Mouse (Mus musculus) liver, embryonic 12.5 days (tissue): Measurements from ENCODE around the gene Enho. TPM values are rescaled to one million over a fixed set of nuclear protein-coding genes. Genes with fewer than 3 reads are reported as not detected.

ENCODE experiments used
- ATAC-seq: fragments of 200-750 bp; cut with Nextera tagmentation; 2 replicates; pipeline ENCODE4 v1.8.0; 2017; ENCODE audit warnings: moderate number of reproducible peaks, mild to moderate bottlenecking, moderate library complexity
- H3K27ac ChIP-seq: fragments of 300-500 bp; sonication (generic); 2 replicates; pipeline ENCODE4 v1.5.1; 2016; ENCODE audit warnings: mild to moderate bottlenecking
- H3K27me3 ChIP-seq: fragments of 300-500 bp; sonication (generic); replicated peaks from 2 replicates; pipeline ENCODE4 v1.6.1; 2016; ENCODE audit warnings: mild to moderate bottlenecking, moderate library complexity
- H3K36me3 ChIP-seq: fragments of 300-500 bp; sonication (generic); 2 replicates; pipeline ENCODE4 v1.6.1; 2016; ENCODE audit warnings: mild to moderate bottlenecking, moderate library complexity
- H3K4me1 ChIP-seq: fragments of 300-500 bp; sonication (generic); 2 replicates; pipeline ENCODE4 v1.6.1; 2016
- H3K4me2 ChIP-seq: fragments of 300-500 bp; sonication (generic); 2 replicates; pipeline ENCODE4 v1.6.1; 2016; ENCODE audit warnings: mild to moderate bottlenecking, moderate library complexity
- H3K4me3 ChIP-seq: fragments of 300-500 bp; sonication (generic); 2 replicates; pipeline ENCODE4 v1.5.1; 2016; ENCODE audit warnings: mild to moderate bottlenecking, moderate library complexity
- H3K9ac ChIP-seq: fragments of 300-500 bp; sonication (generic); 2 replicates; pipeline ENCODE4 v1.6.1; 2016; ENCODE audit warnings: mild to moderate bottlenecking, moderate library complexity
- H3K9me3 ChIP-seq: fragments of 300-500 bp; sonication (generic); replicated peaks from 2 replicates; pipeline ENCODE4 v1.6.1; 2016; ENCODE audit warnings: mild to moderate bottlenecking, moderate library complexity
- WGBS: fragments of 180-500 bp; shearing (Covaris S2); methylation state at CpG from one replicate; pipeline ENCODE4 v1.1.7; 2016; ENCODE audit not compliant: insufficient replicate concordance; 5-methylcytosine and 5-hydroxymethylcytosine counted together
- polyA plus RNA-seq: library from polyadenylated mRNA; unstranded; fragments of >200 nt; fragmentation: Nextera tagmentation; extraction: Ambion mirVana; gene quantifications from 2 replicates; pipeline ENCODE4 v1.2.1, GENCODE M21; 2016

Gene Enho
- polyA plus RNA-seq, 1 experiment from 2014 or later: 1.5 TPM

- no peak overlapping the region for H3K4me2 ChIP-seq
These were observed 37.0 kb upstream of the Enho start for GRCm38 (mm10) chr4:41677006-41677629.

DNA sequence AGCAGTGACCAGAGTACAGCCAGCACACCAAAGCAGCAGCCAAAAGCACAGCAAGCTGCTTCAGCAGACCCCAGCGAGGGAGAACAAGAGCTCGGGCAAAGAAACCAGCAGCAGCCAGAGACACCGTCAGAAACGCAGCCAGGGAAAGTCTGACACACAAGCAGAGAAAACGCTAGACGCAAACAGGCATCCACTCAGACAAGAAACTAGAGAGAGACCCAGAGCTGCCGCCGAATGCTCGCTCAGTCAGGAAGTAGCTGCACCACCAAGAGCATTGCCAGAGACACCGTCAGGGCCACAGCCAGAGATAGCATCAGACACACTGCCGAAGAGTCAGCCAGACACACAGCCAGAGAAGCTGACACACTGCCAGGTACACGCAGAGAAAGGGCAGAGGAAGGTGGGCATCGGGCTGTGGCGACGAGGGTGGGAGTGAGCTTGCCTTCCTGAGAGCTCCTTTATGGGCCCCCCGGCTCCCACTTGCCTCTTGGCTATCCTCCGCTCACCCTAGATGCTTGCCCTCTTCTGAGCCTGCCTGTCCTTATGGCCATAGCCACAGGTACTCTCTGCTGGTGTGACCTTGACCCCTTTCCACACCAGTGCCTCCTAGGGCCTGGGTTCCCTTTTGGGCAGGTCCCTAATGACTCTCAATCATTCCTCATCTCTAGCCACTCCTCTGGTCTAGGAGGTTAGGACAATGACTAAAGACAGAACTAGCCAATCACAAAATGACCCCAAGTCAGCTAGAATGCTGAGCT, 36.3 kb upstream of the Enho start:
- H3K4me2 ChIP-seq: no peak overlapping the region
- H3K27ac ChIP-seq: no peak overlapping the region
- no peaks in the 10 kb centered on the region for H3K36me3 ChIP-seq
- H3K9me3 ChIP-seq: no peaks in the 10 kb centered on the region
- peaks cover 94% of the 10 kb centered on the region for H3K27me3 ChIP-seq
- no peak overlapping the region for H3K4me3 ChIP-seq
- peaks cover 14% of the 10 kb centered on the region; the same call in 1 of the 2 replicates for H3K4me1 ChIP-seq
- no peak for ATAC-seq
- 36% methylated on average over 17 of the region's 17 CpGs for WGBS
- H3K9ac ChIP-seq: no peak overlapping the region

More at GRCm38 (mm10) chr4:41677006-41677629, 37.0 kb upstream of the Enho start:
- H3K27me3 ChIP-seq: peaks cover 92% of the 10 kb centered on the region
- no peaks in the 10 kb centered on the region for H3K36me3 ChIP-seq
- no peak for ATAC-seq
- no peak overlapping the region for H3K9ac ChIP-seq
- H3K4me1 ChIP-seq: peaks cover 8% of the 10 kb centered on the region; the same call in 1 of the 2 replicates
- 43% methylated on average over 13 of the region's 13 CpGs for WGBS
- no peak overlapping the region for H3K4me3 ChIP-seq
- H3K27ac ChIP-seq: no peak overlapping the region
- no peaks in the 10 kb centered on the region for H3K9me3 ChIP-seq

DNA sequence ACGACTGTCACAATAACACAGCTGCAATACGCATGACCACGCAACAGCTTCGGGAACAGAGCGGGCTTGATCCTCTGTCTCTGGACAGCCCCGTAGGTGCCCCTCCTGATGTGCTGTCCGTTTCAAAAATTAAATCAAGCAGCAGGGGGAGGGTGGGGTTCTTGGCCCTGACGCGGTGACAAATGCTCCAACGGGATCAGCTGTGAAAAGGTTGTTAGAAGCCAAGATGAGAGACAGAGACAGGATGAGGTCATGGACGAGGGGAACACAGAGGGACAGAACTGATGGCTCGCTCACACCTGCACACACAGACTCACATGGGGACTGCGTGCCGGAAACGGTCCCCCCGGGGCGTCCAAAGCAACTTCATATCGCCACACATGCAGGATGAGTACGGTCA, 33.1 kb upstream of the Enho start:
- peaks cover 76% of the 10 kb centered on the region for H3K27me3 ChIP-seq
- ATAC-seq: no peak

DNA sequence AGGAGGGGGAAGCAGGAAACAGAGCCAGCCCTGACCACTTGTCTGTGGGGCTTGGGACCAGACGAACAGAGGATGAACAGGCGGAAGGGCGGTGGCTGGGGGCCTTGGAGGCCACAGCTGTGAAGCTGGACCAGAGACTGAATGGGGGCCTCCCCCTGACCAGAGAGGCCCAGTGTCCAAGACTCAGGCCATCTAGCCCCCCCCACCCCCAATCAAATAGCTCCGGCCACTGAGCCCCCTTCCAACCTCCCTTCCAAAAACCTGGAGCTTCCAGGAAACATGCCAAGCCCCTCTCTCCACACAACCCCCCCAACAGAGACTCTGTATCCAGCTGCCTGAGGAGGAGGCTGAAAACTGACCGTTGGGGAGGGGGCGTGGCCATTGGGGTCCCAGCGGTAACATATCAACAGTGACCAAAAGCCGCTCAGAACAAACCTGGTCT, 32.4 kb upstream of the Enho start:
- ATAC-seq: no peak
- Histone ChIP-seq H3K27ac (no peak overlapping the region), H3K9ac (no peak overlapping the region), H3K4me3 (no peak overlapping the region), H3K27me3 (peaks cover 71% of the 10 kb centered on the region), H3K4me1 (0 out of 2 replicates have a peak, but pooled peaks cover 12% of the 10 kb centered on the region), H3K36me3 (no peaks in the 10 kb centered on the region), H3K9me3 (no peaks in the 10 kb centered on the region), H3K4me2 (no peak overlapping the region)
- 29% methylated on average over 8 of the region's 8 CpGs for WGBS

More for the DNA sequence above, 33.1 kb upstream of the Enho start:
- H3K9me3 ChIP-seq: no peaks in the 10 kb centered on the region
- H3K4me3 ChIP-seq: no peak overlapping the region
- no peaks in the 10 kb centered on the region for H3K36me3 ChIP-seq
- H3K9ac ChIP-seq: no peak overlapping the region
- no peak overlapping the region for H3K4me2 ChIP-seq
- no peak overlapping the region for H3K27ac ChIP-seq
- H3K4me1 ChIP-seq: 0 out of 2 replicates have a peak, but pooled peaks cover 12% of the 10 kb centered on the region
- WGBS: 59% methylated on average over 19 of the region's 19 CpGs

DNA sequence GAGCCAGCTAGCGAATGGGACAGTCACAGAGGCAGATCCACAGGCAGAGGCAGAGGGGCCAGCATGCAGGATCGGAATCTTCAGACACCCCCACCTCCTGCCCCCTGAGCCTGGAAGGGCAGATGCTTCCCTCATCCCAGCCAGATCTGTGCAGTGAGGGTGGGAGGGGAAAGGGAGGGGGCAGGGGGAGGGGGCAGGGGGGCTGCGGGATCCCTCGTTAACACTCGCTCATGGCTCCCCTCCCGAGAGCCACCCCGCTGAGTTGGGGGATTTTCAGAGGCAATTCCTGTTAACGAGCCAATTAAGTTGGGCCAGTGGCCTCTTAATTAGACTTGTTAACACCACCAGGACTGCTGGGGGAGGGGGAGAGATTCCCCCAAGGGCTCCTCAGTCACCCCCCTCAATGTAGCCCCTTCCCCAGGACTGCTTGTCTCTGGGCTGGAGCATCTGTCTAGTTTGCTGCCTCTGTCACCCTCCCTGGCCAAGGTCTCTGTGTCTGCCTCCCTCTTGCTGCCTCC, 31.9 kb upstream of the Enho start:
- 19% methylated on average over 8 of the region's 8 CpGs for WGBS
- Histone ChIP-seq H3K36me3 (no peaks in the 10 kb centered on the region), H3K4me1 (0 out of 2 replicates have a peak, but pooled peaks cover 12% of the 10 kb centered on the region), H3K9ac (no peak overlapping the region), H3K9me3 (no peaks in the 10 kb centered on the region), H3K4me3 (no peak overlapping the region), H3K4me2 (no peak overlapping the region), H3K27me3 (peaks cover 66% of the 10 kb centered on the region), H3K27ac (no peak overlapping the region)
- no peak for ATAC-seq

- H3K9ac ChIP-seq: no peak overlapping the region
- peaks cover 66% of the 10 kb centered on the region for H3K27me3 ChIP-seq
- H3K27ac ChIP-seq: no peak overlapping the region
- no peaks in the 10 kb centered on the region for H3K9me3 ChIP-seq
- no peak overlapping the region for H3K4me2 ChIP-seq
- no peak overlapping the region for H3K4me3 ChIP-seq
- ATAC-seq: no peak
- H3K36me3 ChIP-seq: no peaks in the 10 kb centered on the region
- 0 out of 2 replicates have a peak, but pooled peaks cover 11% of the 10 kb centered on the region for H3K4me1 ChIP-seq
- 46% methylated on average over 5 of the region's 5 CpGs for WGBS
These were observed 31.4 kb upstream of the Enho start for GRCm38 (mm10) chr4:41671500-41671899.

DNA sequence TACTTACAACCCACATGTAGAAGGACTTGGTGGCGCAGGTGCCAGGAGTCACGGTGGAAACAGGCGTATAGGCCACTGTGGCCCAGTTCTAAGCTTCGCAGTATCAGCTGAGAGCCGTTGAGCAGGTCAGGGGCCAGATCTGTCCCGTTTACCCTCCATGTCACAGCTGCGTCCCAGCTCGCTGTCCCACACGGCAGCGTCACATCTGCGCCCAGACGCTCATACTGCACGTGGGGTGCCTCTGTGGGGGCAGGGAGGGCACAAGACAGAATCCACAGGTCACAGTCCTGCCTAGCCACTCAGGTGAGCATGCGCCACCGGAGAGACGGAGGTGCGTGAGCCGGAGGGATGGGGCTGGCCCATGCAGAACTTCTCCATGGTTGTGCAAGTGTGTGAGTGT, 30.7 kb upstream of the Enho start:
- no peaks in the 10 kb centered on the region for H3K36me3 ChIP-seq
- no peaks in the 10 kb centered on the region for H3K9me3 ChIP-seq
- H3K9ac ChIP-seq: no peak overlapping the region
- H3K4me1 ChIP-seq: 0 out of 2 replicates have a peak, but pooled peaks cover 7% of the 10 kb centered on the region
- H3K4me2 ChIP-seq: no peak overlapping the region
- 72% methylated on average over 18 of the region's 18 CpGs for WGBS
- no peak for ATAC-seq
- H3K4me3 ChIP-seq: no peak overlapping the region
- H3K27ac ChIP-seq: no peak overlapping the region
- H3K27me3 ChIP-seq: peaks cover 60% of the 10 kb centered on the region

DNA sequence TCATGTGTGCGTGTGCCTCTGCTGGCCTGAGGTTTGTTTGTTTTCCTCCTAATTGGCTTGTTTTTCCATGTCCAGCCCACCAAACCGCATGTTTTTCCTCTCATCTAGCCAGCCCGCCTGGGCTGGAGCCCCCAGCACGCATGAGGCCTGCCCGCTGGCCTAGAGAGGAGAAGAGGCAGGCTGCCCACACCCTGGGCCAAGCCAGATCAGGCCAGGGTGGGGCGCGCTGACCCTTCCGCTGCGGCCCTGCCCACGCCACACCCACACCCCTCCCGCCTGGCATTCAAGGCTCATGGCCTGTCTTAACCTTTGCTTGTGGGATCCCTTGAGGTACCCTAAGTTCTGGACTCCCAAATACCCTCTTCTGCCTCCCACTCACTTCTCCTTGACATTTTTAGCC, 26.5 kb upstream of the Enho start:
- no peaks in the 10 kb centered on the region for H3K36me3 ChIP-seq
- H3K9me3 ChIP-seq: no peaks in the 10 kb centered on the region
- no peak overlapping the region for H3K27ac ChIP-seq
- H3K27me3 ChIP-seq: peaks cover 55% of the 10 kb centered on the region
- H3K4me3 ChIP-seq: no peak overlapping the region
- peaks cover 24% of the 10 kb centered on the region for H3K4me1 ChIP-seq
- H3K9ac ChIP-seq: no peak overlapping the region
- H3K4me2 ChIP-seq: no peak overlapping the region
- ATAC-seq: no peak
- WGBS: 71% methylated on average over 11 of the region's 11 CpGs

GRCm38 (mm10) chr4:41665009-41665675, 25.0 kb upstream of the Enho start:
- Histone ChIP-seq H3K4me1 (peaks cover 28% of the 10 kb centered on the region), H3K27me3 (peaks cover 49% of the 10 kb centered on the region), H3K4me3 (no peak overlapping the region), H3K27ac (no peak overlapping the region), H3K9ac (no peak overlapping the region), H3K36me3 (no peaks in the 10 kb centered on the region), H3K4me2 (no peak overlapping the region), H3K9me3 (no peaks in the 10 kb centered on the region)
- WGBS: 5% methylated on average over 6 of the region's 8 CpGs
- no peak for ATAC-seq

GRCm38 (mm10) chr4:41664533-41664932, 24.4 kb upstream of the Enho start:
- no peak overlapping the region for H3K27ac ChIP-seq
- H3K9me3 ChIP-seq: no peaks in the 10 kb centered on the region
- no peak overlapping the region for H3K4me2 ChIP-seq
- H3K27me3 ChIP-seq: peaks cover 55% of the 10 kb centered on the region
- H3K36me3 ChIP-seq: no peaks in the 10 kb centered on the region
- H3K4me1 ChIP-seq: peaks cover 28% of the 10 kb centered on the region
- 15% methylated on average over 7 of the region's 7 CpGs for WGBS
- H3K4me3 ChIP-seq: no peak overlapping the region
- H3K9ac ChIP-seq: no peak overlapping the region
- no peak for ATAC-seq

- Histone ChIP-seq H3K9me3 (no peaks in the 10 kb centered on the region), H3K36me3 (no peaks in the 10 kb centered on the region), H3K4me3 (no peak overlapping the region), H3K27ac (no peak overlapping the region), H3K4me1 (peaks cover 33% of the 10 kb centered on the region), H3K4me2 (no peak overlapping the region), H3K27me3 (peaks cover 63% of the 10 kb centered on the region), H3K9ac (no peak overlapping the region)
- no peak for ATAC-seq
- 44% methylated on average over 9 of the region's 9 CpGs for WGBS
These were observed 23.5 kb upstream of the Enho start for GRCm38 (mm10) chr4:41663614-41664013.

DNA sequence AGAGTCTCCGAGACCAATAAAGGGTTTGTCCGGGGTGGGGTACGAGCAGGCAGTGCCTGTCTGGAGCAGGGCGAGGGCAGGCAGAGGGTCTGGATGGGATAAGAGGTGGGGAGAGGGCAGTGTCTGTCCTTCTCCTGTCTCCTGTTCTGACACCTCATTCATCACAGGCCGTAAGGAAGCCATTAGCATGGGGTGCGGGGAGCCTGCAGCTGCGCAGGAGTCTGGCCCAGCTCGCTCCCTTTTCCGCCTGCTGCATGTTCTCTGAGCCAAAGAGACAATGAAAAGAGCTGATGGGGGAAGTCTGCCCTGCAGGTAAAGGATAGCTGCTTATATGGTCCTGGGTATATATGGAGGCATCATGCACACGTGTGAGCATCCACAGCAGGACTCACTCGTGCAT, 22.6 kb upstream of the Enho start:
- Histone ChIP-seq H3K27me3 (peaks cover 72% of the 10 kb centered on the region), H3K9me3 (no peaks in the 10 kb centered on the region), H3K9ac (no peak overlapping the region), H3K36me3 (no peaks in the 10 kb centered on the region), H3K4me1 (peaks cover 40% of the 10 kb centered on the region), H3K27ac (no peak overlapping the region), H3K4me2 (no peak overlapping the region), H3K4me3 (no peak overlapping the region)
- 53% methylated on average over 11 of the region's 11 CpGs for WGBS
- ATAC-seq: no peak
